Mouse (Mus musculus) thymus, postnatal 25 days (tissue): ENCODE measurements around the gene Psmc3.
A peak's percentile ranks its signal among the peaks of the same experiment; 100 is the strongest.
"Not testable (repeated sequence)": the region's sequence is repeated elsewhere in the genome, so short reads cannot be mapped to it uniquely, and the experiment has no call there.

Source experiments
- DNase-seq: peaks from one replicate; pipeline ENCODE4 v3.0.0; 2022

Gene Psmc3

DNA sequence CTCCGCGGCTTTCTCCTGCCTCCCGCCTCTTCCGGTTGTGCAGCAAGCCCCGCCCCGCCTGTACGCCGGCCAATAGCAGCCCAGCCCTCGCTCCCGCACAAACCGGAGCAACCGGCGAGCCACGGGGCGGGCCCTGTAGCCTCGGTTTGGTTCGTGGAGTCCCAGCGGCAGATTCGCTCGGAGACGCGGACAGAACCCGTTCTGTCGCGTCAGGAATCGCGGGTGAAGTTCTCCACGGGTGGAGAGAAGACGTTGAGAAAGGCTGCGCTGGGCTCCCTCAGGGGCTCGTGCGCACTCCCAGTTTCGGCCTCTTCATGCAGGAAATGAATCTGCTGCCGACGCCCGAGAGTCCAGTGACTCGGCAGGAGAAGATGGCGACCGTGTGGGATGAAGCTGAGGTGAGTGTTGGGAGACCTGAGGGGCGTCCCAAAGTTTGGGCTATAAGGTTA lies at the start of gene Psmc3:
TSS of gene Psmc3 (plus strand) at position 76 of the 449 bp plus-strand sequence.
- DNase-seq = peak; percentile 97

DNA sequence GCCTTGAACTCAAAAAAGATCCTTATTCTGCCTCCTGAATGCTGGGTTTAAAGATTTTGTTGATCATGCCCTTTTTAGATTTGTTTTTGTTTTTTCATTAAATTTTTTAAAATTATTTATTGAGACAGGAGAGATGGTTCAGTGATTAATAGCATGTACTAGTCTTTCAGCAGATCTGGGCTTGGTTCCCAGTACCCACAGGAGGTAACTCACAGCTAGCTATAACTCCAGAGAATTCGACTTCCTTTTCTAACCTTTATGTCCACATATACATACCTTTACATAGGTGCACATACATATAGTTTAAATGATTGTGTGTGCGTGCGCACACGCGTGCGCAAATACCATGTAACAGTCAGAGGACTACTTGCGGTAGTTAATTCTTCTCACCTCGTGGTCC lies 45.3 kb upstream of the Psmc3 start:
- DNase-seq = no peak

DNA sequence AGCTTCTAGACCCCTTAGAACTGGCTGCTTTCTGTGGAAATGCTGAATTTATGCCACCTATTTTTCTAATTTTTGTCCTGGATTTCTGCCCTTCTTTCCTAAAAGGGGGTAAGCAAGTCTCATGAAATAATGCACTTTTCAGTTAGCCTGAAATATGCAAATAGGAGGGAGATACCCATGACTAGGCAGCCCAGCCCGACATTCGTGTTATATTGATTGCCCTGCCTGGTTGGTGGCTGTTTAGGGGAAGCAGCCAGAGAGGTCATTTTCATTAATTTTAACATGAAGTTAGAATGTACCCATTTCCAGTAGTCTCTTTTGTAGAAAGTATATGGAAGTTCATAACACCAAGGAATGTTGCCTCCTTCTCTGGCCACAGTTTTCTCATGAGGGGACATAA lies 39.9 kb upstream of the Psmc3 start:
- DNase-seq = no peak

DNA sequence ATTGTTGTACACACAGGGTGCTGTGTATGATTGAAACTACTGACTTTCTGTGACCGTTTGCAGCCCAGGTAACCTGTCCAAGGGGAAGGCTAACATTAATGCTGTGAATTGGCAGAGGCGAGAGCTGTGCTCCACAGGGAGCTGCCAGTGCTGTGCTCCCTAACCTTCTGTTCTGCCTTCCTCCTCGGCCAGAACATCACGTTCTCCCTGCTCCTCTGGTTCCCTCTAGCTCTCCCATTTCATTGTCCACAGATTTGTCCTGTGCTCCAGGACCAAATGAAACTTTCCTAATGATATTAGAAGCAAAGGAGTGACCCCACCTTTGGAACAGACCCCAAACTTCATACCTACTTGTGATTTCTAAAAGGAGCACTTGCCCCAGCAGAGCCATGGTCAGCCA lies 38.4 kb upstream of the Psmc3 start:
- no peak for DNase-seq

DNA sequence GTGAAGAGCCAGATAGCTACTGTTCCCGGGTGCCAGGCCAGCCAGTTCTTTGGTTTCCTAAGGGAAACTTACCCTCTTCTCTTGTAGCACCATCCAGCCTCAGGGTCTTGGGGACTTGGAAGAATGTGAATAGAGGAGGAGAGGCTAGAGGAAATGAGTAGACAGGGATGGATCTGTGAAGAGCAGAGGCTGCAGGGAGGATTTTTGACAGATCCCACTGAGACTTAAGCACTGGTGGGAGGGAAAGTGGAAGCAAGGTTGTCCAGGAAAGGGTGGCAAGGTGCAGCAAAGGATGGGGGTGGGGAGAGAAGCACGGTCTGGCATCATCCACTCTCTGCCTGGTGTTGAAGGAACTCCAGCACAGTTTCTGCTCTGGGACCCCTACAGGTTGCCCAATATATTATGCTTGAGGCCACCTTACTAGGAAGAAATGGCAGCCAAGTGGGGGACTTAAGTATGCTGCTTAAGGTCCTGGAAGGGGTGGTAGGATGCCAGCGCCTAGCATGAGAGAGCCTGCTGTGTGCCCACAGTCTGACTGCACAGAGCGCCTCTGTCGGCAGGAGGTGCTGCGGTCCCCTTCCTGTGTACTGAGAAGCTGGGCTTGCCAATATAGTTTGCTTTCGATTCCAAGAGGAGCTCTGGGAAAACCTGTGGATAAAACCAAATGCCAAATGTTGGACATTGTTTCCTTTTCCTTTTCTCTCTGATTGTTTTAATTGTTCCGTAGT lies 35.6 kb upstream of the Psmc3 start:
- no peak for DNase-seq

DNA sequence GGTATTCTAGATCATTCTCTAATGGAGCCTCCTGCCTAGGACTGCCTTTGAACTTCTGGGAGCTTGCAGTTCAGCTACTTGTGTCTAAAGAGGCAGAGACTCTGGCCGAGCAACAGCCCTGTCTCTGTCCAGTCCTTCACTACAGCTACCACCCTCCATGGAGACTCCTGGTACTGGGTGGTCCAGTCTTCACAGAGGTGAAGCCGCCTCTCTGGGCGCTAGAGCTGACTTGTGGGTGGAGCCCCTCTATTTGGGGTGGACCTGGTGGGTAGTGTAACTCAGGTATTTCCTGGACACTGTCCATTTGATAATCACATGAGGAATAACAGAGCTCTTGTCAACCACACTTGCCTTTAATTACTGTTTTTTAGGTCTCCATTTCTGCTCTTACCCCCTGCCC lies 33.9 kb upstream of the Psmc3 start:
- DNase-seq = no peak

DNA sequence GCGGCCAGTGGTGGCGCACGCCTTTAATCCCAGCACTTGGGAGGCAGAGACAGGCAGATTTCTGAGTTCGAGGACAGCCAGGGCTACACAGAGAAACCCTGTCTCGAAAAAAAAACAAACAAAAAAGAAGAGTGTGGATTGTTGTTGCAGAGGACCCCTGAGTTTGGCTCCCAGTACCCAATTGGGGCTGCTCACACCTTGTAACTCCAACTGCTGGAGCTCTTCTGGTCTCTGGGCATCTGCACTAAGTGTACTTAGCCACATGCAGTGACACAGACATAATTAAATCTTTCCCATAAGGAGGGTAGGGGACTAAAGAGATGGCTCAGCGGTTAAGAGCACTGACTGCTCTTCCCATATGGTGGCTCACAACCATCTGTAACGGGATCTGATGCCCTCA lies 31.5 kb upstream of the Psmc3 start:
- DNase-seq = not testable (repeated sequence)

DNA sequence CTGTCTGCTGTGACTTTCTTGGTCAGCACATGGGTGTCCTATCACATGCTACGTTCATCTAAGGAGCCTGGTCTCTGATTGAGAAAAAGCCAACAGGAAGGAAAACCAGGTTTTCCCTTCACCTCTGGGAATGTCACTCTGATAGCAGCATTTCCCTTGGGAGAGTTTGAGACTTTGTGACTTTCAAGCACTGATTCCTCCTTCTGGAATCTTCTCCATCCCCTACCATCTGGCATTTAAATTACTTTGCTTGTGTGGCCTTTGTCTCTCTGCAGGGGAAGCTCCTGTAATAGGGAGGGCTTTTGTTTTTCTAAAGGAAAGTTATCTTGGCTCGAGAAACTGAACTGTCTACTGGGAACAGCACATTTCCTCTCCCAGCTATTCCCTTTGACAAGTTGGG lies 30.7 kb upstream of the Psmc3 start:
- DNase-seq = no peak

DNA sequence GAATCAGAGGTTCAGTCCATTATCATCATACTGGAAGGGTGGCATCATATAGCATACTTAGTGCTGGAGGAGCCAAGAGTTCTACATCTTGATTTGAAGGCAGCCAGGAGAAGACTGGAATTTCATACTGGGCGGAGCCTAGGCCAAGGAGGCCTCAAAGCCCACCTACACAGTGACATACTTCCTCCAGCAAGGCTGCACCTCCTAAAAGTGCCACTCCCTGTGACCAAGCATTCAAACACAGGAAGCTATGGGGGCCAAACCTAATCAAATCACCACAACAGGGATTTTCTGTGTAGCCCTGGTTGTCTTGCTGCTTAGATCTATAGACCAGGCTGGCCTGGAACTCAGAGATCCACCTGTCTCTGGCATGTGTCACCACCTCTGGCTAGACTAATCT lies 29.9 kb upstream of the Psmc3 start:
- DNase-seq = no peak

DNA sequence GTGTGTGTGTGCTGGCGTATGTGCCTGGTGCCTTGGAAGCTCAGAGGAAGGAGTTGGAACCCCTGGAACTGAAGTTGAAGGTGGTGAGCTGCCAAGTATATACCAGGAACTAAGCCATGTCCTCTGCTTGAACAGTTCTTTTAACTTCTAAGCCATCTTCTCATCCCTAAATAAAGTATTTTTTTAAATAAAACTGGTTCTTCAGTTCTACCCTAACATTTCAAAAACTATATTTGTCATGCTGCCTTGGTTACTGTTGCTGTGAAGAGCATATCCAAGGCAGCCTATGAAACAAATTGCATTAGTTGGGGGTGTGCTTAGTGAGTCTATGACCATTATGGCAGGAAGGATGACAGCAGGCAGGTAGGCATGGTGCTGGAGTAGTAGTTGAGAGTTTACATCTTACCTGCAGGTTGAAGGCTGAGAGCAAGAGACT lies 28.7 kb upstream of the Psmc3 start:
- no peak for DNase-seq

DNA sequence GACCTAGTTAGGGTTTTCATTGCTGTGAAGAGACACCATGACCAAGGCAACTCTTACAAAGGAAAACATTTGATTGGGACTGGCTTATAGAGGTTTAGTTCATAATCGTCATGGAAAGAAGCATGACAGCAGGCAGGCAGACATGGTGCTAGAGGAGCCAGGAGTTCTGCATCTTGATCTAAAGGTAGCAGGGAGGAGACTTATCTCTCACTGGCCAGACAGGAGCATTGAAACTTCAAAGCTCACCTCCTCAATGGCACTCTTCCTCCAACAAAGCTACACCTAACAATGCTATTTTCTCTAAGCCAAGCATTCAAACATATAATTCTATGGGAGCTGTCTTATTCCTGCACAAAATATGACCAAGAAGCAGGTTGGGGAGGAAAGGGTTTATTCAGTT lies 27.3 kb upstream of the Psmc3 start:
- DNase-seq = no peak

DNA sequence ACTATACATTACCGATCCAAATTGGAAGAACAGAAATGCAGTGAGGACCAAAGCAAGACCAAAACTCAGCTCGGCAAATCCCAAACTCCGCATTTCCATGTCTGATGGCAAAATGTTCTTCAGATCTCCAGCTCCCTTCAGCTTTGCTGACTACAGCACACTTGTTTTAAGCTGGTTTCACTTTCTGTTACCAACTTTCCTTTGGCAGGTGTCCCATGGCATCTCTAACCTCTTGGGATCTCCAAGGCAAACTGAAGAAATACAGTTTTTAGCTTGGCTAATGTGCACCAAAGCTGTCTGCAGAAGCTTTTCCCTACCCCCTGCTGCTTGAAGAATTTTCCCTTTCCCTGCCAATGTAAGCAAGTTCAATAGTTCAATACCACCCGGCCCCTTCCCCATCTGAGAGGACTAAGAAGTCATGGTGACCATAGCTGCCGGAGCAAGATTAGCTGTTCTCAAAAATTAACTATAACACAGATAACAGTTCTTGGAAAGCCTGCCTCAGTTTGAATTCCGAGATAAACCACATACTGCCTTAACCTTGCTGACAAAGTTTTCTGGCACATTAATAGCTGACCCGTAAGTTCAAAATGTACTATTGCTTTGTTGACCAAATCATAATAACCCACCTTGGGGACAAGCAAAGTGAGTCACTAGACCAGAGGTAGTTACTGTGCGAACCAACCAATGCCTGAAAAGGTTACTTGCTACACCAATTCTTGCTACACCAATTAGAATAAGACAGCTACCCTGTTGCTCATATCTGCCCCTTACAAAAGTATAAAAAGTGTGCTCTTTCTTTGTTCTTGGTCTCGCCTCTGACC lies 26.2 kb upstream of the Psmc3 start:
- DNase-seq = no peak

DNA sequence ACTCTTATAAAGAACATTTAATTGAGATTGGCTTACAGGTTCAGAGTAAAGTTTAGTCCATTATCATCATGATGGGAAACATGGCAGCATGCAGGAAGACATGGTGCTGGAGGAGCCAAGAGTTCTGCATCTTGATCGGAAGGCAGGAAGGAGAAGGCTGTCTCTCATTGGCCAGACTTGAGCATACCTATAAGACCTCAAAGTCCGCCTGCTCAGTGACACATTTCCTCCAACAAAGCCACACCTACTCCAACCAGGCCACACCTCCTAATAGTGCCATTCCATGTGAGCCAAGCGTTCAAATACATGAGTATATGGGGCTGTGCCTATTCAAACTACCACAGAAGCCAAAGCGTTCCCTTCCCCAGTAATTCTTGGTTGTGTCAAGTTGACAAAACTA lies 22.6 kb upstream of the Psmc3 start:
- DNase-seq = no peak

DNA sequence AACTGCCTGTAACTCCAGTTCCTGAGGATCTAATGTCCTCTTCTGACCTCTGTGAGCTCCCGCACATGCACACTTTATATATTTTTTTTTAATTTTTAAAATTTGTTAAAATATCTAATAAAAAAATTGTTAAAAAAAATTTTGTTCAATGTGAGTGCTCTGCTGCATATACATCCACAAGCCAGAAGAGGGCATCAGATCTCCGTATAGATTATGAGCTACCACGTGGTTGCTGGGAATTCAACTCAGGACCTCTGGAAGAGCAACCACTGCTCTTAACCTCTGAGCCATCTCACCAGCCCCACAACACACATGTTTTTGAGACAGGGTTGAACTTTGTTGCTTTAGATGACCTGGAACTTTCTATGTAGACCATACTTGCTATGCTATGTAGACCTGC lies 20.8 kb upstream of the Psmc3 start:
- no peak for DNase-seq

DNA sequence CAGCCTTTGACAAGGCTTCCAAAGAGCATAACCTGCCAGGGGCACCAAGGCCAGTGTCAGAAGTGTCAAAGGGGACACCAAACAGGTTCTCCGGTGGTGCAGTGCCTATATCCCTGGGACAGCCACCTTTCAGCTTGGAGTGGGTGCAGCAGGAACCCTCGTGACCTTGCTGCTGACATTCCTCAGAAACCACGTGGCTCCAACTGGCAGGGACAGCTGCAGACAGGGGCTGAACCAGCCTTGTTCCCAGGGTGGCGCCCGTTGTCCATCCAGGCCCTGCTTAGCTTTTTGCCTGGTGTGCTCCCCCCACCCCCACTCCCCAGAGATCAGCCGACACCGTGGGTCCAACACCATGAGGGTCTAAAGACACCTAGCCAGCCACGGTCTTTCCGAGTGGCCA lies 18.4 kb upstream of the Psmc3 start, which contains the start of gene Rapsn:
TSS of gene Rapsn (plus strand) at position 236 of the 400 bp plus-strand sequence.
- no peak for DNase-seq

DNA sequence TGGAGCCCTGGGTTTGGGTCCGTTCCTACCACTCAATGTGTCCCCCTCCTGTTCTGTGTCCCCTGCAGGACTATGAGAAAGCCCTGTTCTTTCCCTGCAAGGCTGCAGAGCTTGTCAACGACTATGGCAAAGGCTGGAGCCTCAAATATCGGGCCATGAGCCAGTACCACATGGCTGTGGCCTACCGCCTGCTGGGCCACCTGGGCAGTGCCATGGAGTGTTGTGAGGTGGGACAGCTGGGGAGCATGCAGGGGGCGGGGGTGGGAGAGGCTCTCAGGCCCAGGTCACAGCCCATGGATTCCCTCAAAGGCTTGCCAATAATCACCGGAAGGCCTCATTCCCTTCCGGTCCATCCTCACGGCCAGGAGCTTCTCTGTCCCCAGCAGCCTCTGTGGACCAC lies 12.0 kb upstream of the Psmc3 start:
- no peak for DNase-seq

DNA sequence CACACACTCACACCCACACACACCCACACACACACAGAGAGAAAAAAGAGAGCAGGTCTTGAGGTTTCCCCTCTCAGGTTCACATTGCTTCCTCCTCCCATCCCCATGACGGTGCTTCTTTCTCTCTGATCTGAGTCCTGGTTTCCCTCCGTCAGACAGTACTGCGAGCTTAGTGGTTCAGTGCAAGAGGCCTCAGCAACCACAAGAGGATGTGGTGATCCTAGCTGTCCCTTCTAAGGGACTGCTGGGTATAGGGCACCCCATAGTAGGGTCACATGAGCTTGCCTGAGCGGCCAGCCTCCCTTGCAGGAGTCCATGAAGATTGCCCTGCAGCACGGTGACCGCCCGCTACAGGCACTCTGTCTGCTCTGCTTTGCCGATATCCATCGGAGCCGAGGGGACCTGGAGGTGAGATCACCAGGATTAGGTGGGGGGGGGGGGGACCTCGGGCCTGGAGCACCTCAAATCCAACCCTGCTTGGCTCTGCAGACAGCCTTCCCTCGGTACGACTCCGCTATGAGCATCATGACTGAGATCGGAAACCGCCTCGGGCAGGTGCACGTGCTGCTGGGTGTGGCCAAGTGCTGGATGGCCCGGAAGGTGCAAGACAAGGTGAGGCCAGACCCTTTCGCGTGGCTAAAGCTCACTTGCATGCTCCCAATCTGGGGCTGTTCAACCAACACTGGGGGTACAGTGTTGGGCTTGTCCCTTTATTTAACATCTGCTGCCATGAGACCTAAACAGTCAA lies 11.0 kb upstream of the Psmc3 start:
- peak; percentile 49 for DNase-seq

DNA sequence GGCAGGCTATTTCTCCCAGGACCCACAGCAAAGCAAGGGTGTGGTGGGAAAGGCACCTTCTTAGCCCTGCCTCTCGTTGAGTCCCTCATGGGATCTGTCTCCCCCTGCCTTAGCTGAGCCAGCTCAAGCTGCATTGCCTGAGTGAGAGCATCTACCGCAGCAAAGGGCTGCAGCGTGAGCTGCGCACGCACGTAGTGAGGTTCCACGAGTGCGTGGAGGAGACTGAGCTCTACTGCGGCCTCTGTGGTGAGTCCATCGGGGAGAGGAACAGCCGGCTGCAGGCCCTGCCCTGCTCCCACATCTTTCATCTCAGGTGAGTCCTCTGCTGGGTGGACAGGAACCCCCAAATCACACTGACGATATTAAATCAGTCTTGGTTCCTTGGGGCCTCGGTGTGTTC lies 9.1 kb upstream of the Psmc3 start:
- DNase-seq = no peak

DNA sequence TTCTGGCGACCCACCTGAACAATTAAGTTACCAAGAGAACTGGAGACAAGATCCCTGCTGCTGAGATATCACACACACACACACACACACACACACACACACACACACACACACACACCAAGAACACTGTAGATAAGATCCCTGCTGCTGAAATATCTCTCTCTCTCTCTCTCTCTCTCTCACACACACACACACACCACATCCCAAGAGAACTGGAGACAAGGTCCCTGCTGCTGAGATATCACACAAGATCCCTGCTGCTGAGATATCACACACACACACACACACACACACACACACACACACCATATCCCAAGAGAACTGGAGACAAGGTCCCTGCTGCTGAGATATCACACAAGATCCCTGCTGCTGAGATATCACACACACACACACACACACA lies 8.0 kb upstream of the Psmc3 start:
- not testable (repeated sequence) for DNase-seq

DNA sequence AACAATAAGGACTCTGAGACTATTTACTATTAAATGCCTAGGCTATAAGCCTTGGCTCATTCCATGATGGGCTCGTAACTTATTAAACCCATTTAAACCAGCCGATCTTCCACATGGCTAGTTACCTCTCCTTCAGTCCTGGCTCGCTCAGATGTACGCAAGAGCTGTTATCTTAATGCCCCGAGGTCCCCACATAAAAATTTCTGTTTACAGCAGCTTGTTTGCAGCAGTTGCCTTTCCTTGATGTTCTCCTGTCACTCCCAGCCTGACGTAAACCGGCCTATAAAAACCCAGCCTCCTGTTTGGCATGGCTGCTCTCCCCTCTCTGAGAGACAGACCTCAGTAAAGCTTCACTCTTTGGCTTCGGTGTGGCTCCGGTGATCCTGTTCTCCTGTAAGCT lies 6.5 kb upstream of the Psmc3 start:
- DNase-seq = no peak

DNA sequence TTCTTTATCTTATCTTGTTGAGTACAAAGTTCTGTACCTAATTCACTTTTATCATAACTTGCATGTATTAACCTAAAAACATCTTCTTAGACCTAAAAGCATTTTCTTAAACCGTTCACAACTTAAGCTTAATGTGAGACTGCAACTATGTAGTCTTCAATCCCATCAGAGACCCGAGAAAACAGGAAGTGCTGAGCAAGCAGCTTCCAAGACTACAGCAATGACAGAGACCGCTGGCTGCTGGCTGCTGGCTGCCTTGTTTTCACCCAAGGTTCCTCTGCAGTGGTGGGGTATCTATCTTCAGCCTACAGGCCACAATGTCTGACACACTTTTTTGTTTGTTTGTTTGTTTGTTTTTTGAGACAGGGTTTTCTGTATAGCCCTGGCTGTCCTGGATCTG lies 1.9 kb upstream of the Psmc3 start:
- DNase-seq = no peak

DNA sequence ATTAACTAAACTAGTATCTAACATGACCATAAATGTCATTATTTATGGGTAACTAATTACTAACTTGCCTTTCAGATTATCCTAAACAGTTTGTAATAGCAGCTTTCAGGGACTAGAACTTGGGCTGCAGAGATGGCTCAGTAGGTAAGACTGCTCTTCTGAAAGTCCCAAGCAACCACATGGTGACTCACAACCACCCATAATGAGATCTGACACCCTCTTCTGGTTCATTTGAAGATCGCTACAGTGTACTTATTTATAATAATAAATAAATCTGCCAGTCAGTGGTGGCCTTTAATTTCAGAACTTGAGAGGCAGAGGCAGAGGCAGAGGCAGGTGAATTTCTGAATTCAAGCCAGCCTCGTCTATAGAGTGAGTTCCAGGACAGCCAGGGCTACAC lies 1.1 kb upstream of the Psmc3 start:
- DNase-seq = no peak

DNA sequence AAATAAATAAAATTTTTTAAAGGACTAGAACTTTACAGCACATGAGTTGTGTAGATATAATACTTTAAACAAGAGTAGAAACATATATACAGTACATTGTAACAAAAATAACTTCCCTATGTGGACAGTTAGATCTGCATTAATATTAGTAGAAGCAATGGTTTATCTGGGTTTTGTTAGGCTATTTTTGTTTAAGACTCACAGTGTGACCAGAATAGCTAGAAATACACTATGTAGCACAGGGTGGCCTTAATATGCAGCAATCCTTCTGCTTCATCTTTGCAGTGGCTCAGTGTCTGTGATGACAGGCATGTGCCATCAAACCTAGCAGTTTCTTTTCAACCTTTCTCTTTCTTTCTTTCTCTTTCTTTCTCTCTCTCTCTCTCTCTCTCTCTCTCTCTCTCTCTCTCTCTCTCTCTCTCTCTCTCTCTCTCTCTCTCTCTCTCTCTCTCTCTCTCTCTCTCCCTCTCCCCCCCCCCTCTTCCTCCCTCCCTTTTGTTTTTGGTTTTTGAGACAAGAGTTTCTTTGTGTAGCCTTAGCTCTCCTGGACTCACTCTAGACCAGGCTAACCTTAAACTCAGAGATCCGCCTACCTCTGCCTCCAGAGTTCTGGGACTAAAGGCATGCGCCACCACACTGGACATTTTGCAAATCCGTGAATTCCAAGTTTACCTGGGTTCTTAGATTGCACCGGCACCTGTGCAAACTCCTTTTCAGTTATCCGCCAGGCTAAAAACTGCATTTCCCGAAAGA lies 452 bp upstream of the Psmc3 start:
- DNase-seq = no peak
